Mouse (Mus musculus): ENCODE measurements at regions not wholly inside any gene's neighbourhood (a gene's known extent, or its start where the extent isn't known, plus 50 kb on each side); places are given as distances from the start of the nearest gene placed in this dataset.

GRCm38 (mm10) chr9:88274681-88275336 lies 52.2 kb upstream of the Nt5e start:
- TF ChIP-seq POLR2A (IDR thresholded peaks at IDR 0.05; ENCODE audit: borderline replicate concordance, control insufficient read depth, low read depth, low read length) = no peak
- TF ChIP-seq CTCF (IDR thresholded peaks at IDR 0.05; ENCODE audit: control insufficient read depth, insufficient read depth, low read length) = no peak
